In the genomic region with DNA sequence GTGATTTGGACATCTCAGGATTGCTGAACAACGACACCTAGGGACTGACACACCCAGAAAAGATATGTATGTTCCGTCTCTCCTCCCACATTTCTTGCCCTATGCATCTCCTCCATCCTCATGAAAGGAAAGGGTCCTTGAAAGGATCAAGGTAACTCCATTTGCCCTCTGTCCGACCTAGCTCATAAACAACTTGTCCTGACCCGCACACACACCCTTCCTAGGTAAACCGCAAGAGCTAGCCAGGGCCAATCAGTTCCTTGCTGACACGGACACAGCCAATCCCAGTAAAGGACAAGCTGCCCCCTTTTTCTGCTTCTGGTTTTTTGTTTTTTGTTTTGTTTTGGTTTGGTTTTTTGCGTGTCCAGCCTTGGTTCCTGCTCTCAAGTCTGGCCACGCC, we compare ENCODE assay signal across 26 mouse cellular contexts.
"Had no signal": no experiment of that assay in that cellular context is flagged by ENCODE, and none has a peak within 500 bp of the region (broad histone marks: within the 10 kb centered on the region; RNA-seq: fewer than 3 reads in every experiment).

No protein-coding gene starts in this region.

- H3K27me3 ChIP-seq: heart, embryonic 12.5 days; hindbrain, embryonic 12.5 days; kidney, embryonic 15.5 days; limb, embryonic 15.5 days; liver, embryonic 12.5 days had no signal

- H3K36me3 ChIP-seq: heart, embryonic 10.5 days; heart, embryonic 12.5 days; hindbrain, embryonic 10.5 days; hindbrain, embryonic 12.5 days; kidney, embryonic 15.5 days; limb, embryonic 13.5 days; limb, embryonic 15.5 days; liver, embryonic 12.5 days had no signal

- H3K9me3 ChIP-seq: heart, embryonic 10.5 days; heart, embryonic 12.5 days; hindbrain, embryonic 10.5 days; hindbrain, embryonic 12.5 days; kidney, embryonic 15.5 days; limb, embryonic 15.5 days; liver, embryonic 12.5 days had no signal

- H3K9ac ChIP-seq: heart, embryonic 12.5 days; hindbrain, embryonic 12.5 days; hindbrain, embryonic 14.5 days; kidney, embryonic 15.5 days; limb, embryonic 13.5 days; limb, embryonic 15.5 days; liver, embryonic 12.5 days; liver, embryonic 14.5 days had no signal

- H3K4me1 ChIP-seq: heart, embryonic 10.5 days; heart, embryonic 12.5 days; hindbrain, embryonic 10.5 days; hindbrain, embryonic 12.5 days; kidney, embryonic 15.5 days; limb, embryonic 13.5 days; limb, embryonic 15.5 days; liver, embryonic 12.5 days had no signal

- H3K27ac ChIP-seq: gastrocnemius, adult 2 months; heart, embryonic 10.5 days; hindbrain, embryonic 10.5 days; hindbrain, embryonic 12.5 days; hindbrain, embryonic 14.5 days; kidney, embryonic 15.5 days; kidney, postnatal 0 days; limb, embryonic 13.5 days; limb, embryonic 15.5 days; liver, embryonic 12.5 days; liver, embryonic 14.5 days had no signal

- H3K4me2 ChIP-seq: heart, embryonic 12.5 days; hindbrain, embryonic 12.5 days; hindbrain, embryonic 14.5 days; kidney, embryonic 15.5 days; limb, embryonic 13.5 days; limb, embryonic 15.5 days; liver, embryonic 12.5 days had no signal

- ATAC-seq: hindbrain, embryonic 16.5 days; intestine, embryonic 16.5 days; liver, embryonic 12.5 days had no signal

- DNase-seq: gastrocnemius, adult 2 months; gastrocnemius, postnatal 10 days; gastrocnemius, postnatal 25 days; heart, postnatal 10 days; heart, postnatal 4 days; kidney, adult 11 months; kidney, adult 2 months; kidney, adult 9 months; kidney, postnatal 14 days; kidney, postnatal 36 days; layer of hippocampus, adult 9-11 months; layer of hippocampus, postnatal 36 days; left cerebral cortex, postnatal 4 days had no signal

- H3K4me3 ChIP-seq: gastrocnemius, adult 2 months; heart, embryonic 10.5 days; heart, embryonic 12.5 days; hindbrain, embryonic 10.5 days; hindbrain, embryonic 12.5 days; kidney, embryonic 15.5 days; limb, embryonic 13.5 days; limb, embryonic 15.5 days; liver, embryonic 12.5 days had no signal
